Mouse (Mus musculus) intestine, postnatal 0 days (tissue): Measurements from ENCODE around the gene Cerk. TPM values are rescaled to one million over a fixed set of nuclear protein-coding genes. Genes with fewer than 3 reads are reported as not detected.
"Not testable (repeated sequence)": the region's sequence is repeated elsewhere in the genome, so short reads cannot be mapped to it uniquely, and the experiment has no call there.

Experiments
- ATAC-seq: fragments of 200-750 bp; cut with Nextera tagmentation; 2 replicates; pipeline ENCODE4 v1.8.0; 2017; ENCODE audit warnings: mild to moderate bottlenecking, moderate TSS enrichment, moderate library complexity
- H3K27ac ChIP-seq: fragments of 300-500 bp; sonication (generic); 2 replicates; pipeline ENCODE4 v1.5.1; 2014; ENCODE audit warnings: mild to moderate bottlenecking, low read depth, low read length, moderate library complexity
- H3K27me3 ChIP-seq: fragments of 300-500 bp; sonication (generic); replicated peaks from 2 replicates; pipeline ENCODE4 v1.6.1; 2014; ENCODE audit warnings: low read length, mixed read lengths; ENCODE audit not compliant: control insufficient read depth, insufficient read depth
- H3K36me3 ChIP-seq: fragments of 300-500 bp; sonication (generic); 2 replicates; pipeline ENCODE4 v1.6.1; 2014; ENCODE audit warnings: mild to moderate bottlenecking, moderate library complexity; ENCODE audit not compliant: control insufficient read depth, insufficient read depth
- H3K4me1 ChIP-seq: fragments of 300-500 bp; sonication (generic); replicated peaks from 2 replicates; pipeline ENCODE4 v1.6.1; 2014; ENCODE audit warnings: antibody characterized with exemption, low read length, mixed read lengths; ENCODE audit not compliant: control insufficient read depth, insufficient read depth
- H3K4me2 ChIP-seq: fragments of 300-500 bp; sonication (generic); replicated peaks from 2 replicates; pipeline ENCODE4 v1.6.1; 2014; ENCODE audit warnings: low read depth, mild to moderate bottlenecking, moderate library complexity
- H3K4me3 ChIP-seq: fragments of 300-500 bp; sonication (generic); 2 replicates; pipeline ENCODE4 v1.5.1; 2014; ENCODE audit warnings: low read depth, low read length
- H3K9ac ChIP-seq: fragments of 300-500 bp; sonication (generic); 2 replicates; pipeline ENCODE4 v1.6.1; 2014; ENCODE audit warnings: mild to moderate bottlenecking, low read depth, low read length
- H3K9me3 ChIP-seq: fragments of 300-500 bp; sonication (generic); 2 replicates; pipeline ENCODE4 v1.6.1; 2016; ENCODE audit warnings: mixed run types; ENCODE audit not compliant: control insufficient read depth
- CTCF ChIP-seq: sonication (generic); IDR thresholded peaks from 2 replicates; pipeline ENCODE4 v1.5.1; 2016; ENCODE audit warnings: low read depth, mild to moderate bottlenecking, control low read depth, antibody characterized with exemption, moderate library complexity
- WGBS: fragments of 180-500 bp; shearing (Covaris S2); extraction: QIAGEN DNeasy Blood & Tissue Kit; methylation state at CpG from one replicate; pipeline ENCODE4 v1.1.7; 2014; 5-methylcytosine and 5-hydroxymethylcytosine counted together
- polyA plus RNA-seq: library from polyadenylated mRNA; unstranded; fragments of >200 nt; fragmentation: Nextera tagmentation; extraction: Ambion mirVana; gene quantifications from 2 replicates; pipeline ENCODE4 v1.2.1, GENCODE M21; 2015

Gene Cerk
- polyA plus RNA-seq, 1 experiment from 2014 or later, result 4.2 TPM

GRCm38 (mm10) chr15:86180427-86180826, 5.5 kb downstream of the Cerk start:
- Histone ChIP-seq H3K4me3 (no peak overlapping the region), H3K27me3 (no peaks in the 10 kb centered on the region), H3K36me3 (no peaks in the 10 kb centered on the region), H3K9me3 (no peaks in the 10 kb centered on the region), H3K27ac (no peak overlapping the region), H3K9ac (no peak overlapping the region), H3K4me2 (no peak overlapping the region), H3K4me1 (0 out of 2 replicates have a peak, but pooled peaks cover 6% of the 10 kb centered on the region)
- 42% methylated on average over 4 of the region's 4 CpGs for WGBS
- TF ChIP-seq CTCF, result no peak
- ATAC-seq, result no peak

- Histone ChIP-seq H3K4me2 (no peak overlapping the region), H3K9me3 (no peaks in the 10 kb centered on the region), H3K27me3 (no peaks in the 10 kb centered on the region), H3K4me1 (0 out of 2 replicates have a peak, but pooled peaks cover 9% of the 10 kb centered on the region), H3K36me3 (no peaks in the 10 kb centered on the region), H3K27ac (no peak overlapping the region), H3K4me3 (no peak overlapping the region), H3K9ac (no peak overlapping the region)
- no peak for ATAC-seq
- TF ChIP-seq CTCF, result no peak
- 84% methylated on average over 6 of the region's 6 CpGs for WGBS
Measured at GRCm38 (mm10) chr15:86178594-86178993, 7.3 kb downstream of the Cerk start.

DNA sequence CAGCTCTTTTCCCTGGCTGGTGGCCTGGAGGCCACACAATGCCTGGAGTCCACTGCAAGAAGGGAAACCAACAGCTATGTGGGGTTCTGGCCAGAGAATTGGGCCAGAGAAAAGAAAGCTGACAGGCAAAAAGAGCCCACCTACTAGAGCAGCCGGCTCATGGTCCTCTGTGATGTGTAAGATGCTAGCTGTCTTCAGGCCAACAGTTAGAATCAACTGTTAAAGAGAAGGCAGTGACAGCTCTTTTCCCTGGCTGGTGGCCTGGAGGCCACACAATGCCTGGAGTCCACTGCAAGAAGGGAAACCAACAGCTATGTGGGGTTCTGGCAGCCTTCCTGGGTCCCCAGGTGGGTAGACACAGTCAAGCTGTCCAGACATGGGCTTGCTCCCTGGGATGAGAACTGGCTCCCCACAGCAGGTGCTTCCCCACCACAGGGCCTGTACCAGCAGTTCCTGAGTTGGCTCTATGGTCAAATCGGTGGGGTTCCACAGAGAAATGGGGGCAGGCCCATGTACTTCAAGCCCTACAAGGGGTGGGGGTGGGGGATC, 8.2 kb downstream of the Cerk start:
- not testable (repeated sequence) for ATAC-seq, H3K4me2 ChIP-seq, H3K9ac ChIP-seq, H3K4me3 ChIP-seq, H3K27me3 ChIP-seq, H3K36me3 ChIP-seq, H3K27ac ChIP-seq, H3K9me3 ChIP-seq
- H3K4me1 ChIP-seq, result peaks cover 14% of the 10 kb centered on the region; the same call in 1 of the 2 replicates
- 78% methylated on average over 2 of the region's 2 CpGs for WGBS

DNA sequence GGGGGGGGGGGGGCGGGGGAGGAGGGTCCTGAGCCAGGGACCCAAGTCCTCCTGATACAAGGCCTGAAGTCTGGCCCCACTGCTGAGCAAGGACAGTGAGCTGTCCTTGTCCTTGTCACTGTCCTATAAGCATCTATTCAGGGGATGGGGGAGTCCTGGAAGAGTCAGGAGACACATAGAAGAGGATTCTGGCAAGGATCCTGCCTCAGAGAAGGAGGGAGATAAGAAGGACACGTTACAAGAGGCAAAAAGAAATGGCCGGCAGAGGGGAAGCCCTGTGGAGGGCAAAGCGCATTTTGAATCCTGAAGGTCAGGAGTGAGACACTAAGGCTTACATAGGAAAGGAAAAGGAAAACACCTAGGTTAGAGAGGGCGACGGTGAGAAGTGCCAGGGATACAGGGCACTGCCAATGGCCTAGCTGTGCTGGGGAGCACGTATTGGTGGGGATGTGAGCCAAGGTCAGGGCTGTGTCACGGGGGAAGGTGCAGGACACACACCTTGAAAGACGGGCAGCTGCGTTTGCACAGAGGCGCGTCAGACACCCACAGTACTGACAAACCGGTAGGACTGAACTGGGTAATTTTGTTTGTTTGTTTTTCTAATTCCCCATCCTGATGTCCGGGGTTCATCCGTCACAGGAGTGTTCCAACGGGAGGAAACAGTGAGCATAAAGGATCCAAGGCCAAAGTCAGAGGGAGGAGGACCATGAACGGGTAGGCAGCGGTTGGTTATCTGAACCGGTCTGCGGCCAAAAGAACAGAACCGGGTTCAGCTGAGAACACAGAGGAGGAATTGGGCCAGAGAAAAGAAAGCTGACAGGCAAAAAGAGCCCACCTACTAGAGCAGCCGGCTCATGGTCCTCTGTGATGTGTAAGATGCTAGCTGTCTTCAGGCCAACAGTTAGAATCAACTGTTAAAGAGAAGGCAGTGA, 8.9 kb downstream of the Cerk start:
- peaks cover 18% of the 10 kb centered on the region for H3K4me1 ChIP-seq
- H3K9me3 ChIP-seq, result no peaks in the 10 kb centered on the region
- ATAC-seq, result no peak
- WGBS, result 60% methylated on average over 21 of the region's 22 CpGs
- no peaks in the 10 kb centered on the region for H3K27me3 ChIP-seq
- no peak overlapping the region for H3K27ac ChIP-seq
- no peak overlapping the region for H3K9ac ChIP-seq
- no peaks in the 10 kb centered on the region for H3K36me3 ChIP-seq
- TF ChIP-seq CTCF, result no peak
- no peak overlapping the region for H3K4me2 ChIP-seq
- H3K4me3 ChIP-seq, result no peak overlapping the region

GRCm38 (mm10) chr15:86176166-86176565, 9.8 kb downstream of the Cerk start:
- H3K9me3 ChIP-seq, result no peaks in the 10 kb centered on the region
- H3K4me1 ChIP-seq, result peaks cover 14% of the 10 kb centered on the region
- no peak overlapping the region for H3K27ac ChIP-seq
- TF ChIP-seq CTCF, result no peak
- ATAC-seq, result no peak
- H3K27me3 ChIP-seq, result no peaks in the 10 kb centered on the region
- no peak overlapping the region for H3K9ac ChIP-seq
- WGBS, result 75% methylated on average over 10 of the region's 10 CpGs
- H3K4me2 ChIP-seq, result no peak overlapping the region
- H3K36me3 ChIP-seq, result no peaks in the 10 kb centered on the region
- no peak overlapping the region for H3K4me3 ChIP-seq

DNA sequence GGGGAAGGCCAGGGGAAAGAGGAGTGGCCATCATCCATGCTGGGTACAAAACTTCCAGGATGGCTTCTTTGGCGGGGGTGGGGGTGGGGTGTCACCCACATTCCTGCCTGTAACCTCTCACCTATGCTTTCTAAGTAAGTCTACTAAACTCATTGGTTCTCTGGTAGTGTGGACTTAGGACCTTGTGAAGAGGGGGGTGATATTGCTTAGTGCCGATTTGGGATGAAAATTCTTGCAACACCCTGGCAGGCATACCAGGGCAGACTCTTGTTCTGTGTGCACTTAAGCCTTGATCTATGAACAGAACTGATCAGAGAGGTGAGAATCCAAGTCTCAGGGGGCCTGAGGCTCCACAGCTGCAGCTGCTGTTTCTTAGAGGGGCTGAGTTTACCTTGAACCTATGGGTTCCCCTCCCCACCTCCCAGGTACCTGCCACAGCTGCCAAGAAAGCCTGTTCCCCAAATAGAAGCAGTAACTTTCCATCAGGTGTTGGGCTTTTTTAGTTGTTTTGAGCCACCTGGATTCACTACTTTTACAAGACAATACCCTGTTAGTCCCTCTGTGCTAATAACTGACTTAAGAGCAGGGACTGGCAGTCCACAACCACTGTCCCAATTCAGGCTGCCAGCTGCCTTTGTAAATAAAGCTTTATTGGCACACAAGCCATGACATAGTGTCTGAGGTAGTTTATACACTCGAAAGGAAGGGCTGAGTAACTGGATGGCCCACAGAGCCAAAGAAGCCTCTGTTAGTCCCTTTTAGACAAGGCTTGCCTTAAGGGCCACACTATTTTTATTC, 10.5 kb downstream of the Cerk start:
- H3K9ac ChIP-seq, result no peak overlapping the region
- H3K27me3 ChIP-seq, result no peaks in the 10 kb centered on the region
- no peak for TF ChIP-seq CTCF
- no peaks in the 10 kb centered on the region for H3K36me3 ChIP-seq
- H3K4me3 ChIP-seq, result no peak overlapping the region
- no peak overlapping the region for H3K4me2 ChIP-seq
- ATAC-seq, result peak; percentile 26
- WGBS, result 68% methylated on average over 3 of the region's 3 CpGs
- H3K4me1 ChIP-seq, result peaks cover 14% of the 10 kb centered on the region
- no peak overlapping the region for H3K27ac ChIP-seq
- no peaks in the 10 kb centered on the region for H3K9me3 ChIP-seq
